Mouse (Mus musculus) kidney, postnatal 14 days (tissue): ENCODE measurements around the gene Mup1.
"Not testable (repeated sequence)": the region's sequence is repeated elsewhere in the genome, so short reads cannot be mapped to it uniquely, and the experiment has no call there.

Experiments used
- DNase-seq: peaks from one replicate; pipeline ENCODE4 v3.0.0; 2022; ENCODE audit warnings: mixed read lengths

Mup1 gene

DNA sequence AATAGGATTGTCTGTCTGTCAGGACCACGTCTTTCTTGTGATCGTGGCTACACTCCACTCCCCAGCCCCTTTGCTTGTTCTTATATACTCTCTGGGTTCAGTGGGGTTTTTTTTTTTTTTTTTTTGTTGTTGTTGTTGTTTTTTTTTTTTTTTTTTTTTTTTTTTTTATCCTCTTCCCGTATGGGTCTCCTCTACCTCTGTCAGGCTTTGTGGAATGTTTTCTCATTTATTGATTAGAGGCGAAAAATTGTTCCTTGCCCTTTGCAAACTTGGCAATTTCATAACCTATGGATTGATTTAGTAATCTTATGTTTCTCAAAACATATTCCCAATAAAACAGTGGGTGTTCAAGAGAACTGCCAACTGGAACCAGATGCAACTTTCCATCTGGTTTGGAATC is at the start of gene Mup1:
TSS of gene Mup1 (minus strand) at position 101 of the 400 bp plus-strand sequence.
- DNase-seq: not testable (repeated sequence)
